Mouse (Mus musculus) ovary, postnatal 36 days (tissue): ENCODE results near the gene Ubtd2.

Experiments
- DNase-seq: peaks from one replicate; pipeline ENCODE4 v3.0.0; 2022; ENCODE audit warnings: low spot score, mixed read lengths

The Ubtd2 gene

GRCm38 (mm10) chr11:32518770-32519169, 63.6 kb downstream of the Ubtd2 start:
- DNase-seq = no peak

- no peak for DNase-seq
These were observed 64.2 kb downstream of the Ubtd2 start for GRCm38 (mm10) chr11:32519354-32519753.

- no peak for DNase-seq
These were observed 66.1 kb downstream of the Ubtd2 start for GRCm38 (mm10) chr11:32521246-32521645.

GRCm38 (mm10) chr11:32524122-32524920, 69.2 kb downstream of the Ubtd2 start:
- DNase-seq = no peak

GRCm38 (mm10) chr11:32527006-32527405, 71.8 kb downstream of the Ubtd2 start:
- no peak for DNase-seq

GRCm38 (mm10) chr11:32530151-32530550, 75.0 kb downstream of the Ubtd2 start:
- no peak for DNase-seq

GRCm38 (mm10) chr11:32531871-32532764, 76.9 kb downstream of the Ubtd2 start, which contains the start of gene Efcab9:
Gene Efcab9, minus strand, starts transcription at chr11:32532081.
- DNase-seq = no peak

- peak; percentile 92 for DNase-seq
These were observed 77.8 kb downstream of the Ubtd2 start, which contains the start of gene Stk10 for GRCm38 (mm10) chr11:32532765-32533481. Gene Stk10, plus strand, starts transcription at chr11:32533305.

- DNase-seq = no peak
These were observed 78.5 kb downstream of the Ubtd2 start for GRCm38 (mm10) chr11:32533482-32534261.

- no peak for DNase-seq
These were observed 79.4 kb downstream of the Ubtd2 start for GRCm38 (mm10) chr11:32534453-32535075.

- no peak for DNase-seq
These were observed 80.5 kb downstream of the Ubtd2 start for GRCm38 (mm10) chr11:32535646-32536045.

- DNase-seq = no peak
These were observed 81.8 kb downstream of the Ubtd2 start for GRCm38 (mm10) chr11:32536954-32537353.

- no peak for DNase-seq
These were observed 83.3 kb downstream of the Ubtd2 start for GRCm38 (mm10) chr11:32538435-32538834.

GRCm38 (mm10) chr11:32538846-32539245, 83.7 kb downstream of the Ubtd2 start:
- DNase-seq = no peak

GRCm38 (mm10) chr11:32539717-32540116, 84.5 kb downstream of the Ubtd2 start:
- no peak for DNase-seq

- no peak for DNase-seq
These were observed 85.3 kb downstream of the Ubtd2 start for GRCm38 (mm10) chr11:32540463-32540862.

GRCm38 (mm10) chr11:32542181-32542580, 87.0 kb downstream of the Ubtd2 start:
- DNase-seq = no peak

- no peak for DNase-seq
These were observed 87.7 kb downstream of the Ubtd2 start for GRCm38 (mm10) chr11:32542687-32543411.

GRCm38 (mm10) chr11:32544041-32544440, 88.9 kb downstream of the Ubtd2 start:
- no peak for DNase-seq

GRCm38 (mm10) chr11:32544497-32544896, 89.3 kb downstream of the Ubtd2 start:
- DNase-seq = peak; percentile 55
